Mouse (Mus musculus) hindbrain, embryonic 16.5 days (tissue): ENCODE results near the gene Hoxc8. TPM values are rescaled to one million over a fixed set of nuclear protein-coding genes. Genes with fewer than 3 reads are reported as not detected.

Experiments
- ATAC-seq: fragments of 200-750 bp; cut with Nextera tagmentation; 2 replicates; pipeline ENCODE4 v1.8.0; 2017; ENCODE audit warnings: moderate TSS enrichment, moderate library complexity
- H3K27ac ChIP-seq: fragments of 300-500 bp; sonication (generic); 2 replicates; pipeline ENCODE4 v1.5.1; 2014; ENCODE audit warnings: low read depth, mild to moderate bottlenecking, control low read depth, low read length, moderate library complexity
- H3K27me3 ChIP-seq: fragments of 300-500 bp; sonication (generic); replicated peaks from 2 replicates; pipeline ENCODE4 v1.6.1; 2014; ENCODE audit warnings: low read length; ENCODE audit not compliant: control insufficient read depth, insufficient read depth
- H3K36me3 ChIP-seq: fragments of 300-500 bp; sonication (generic); 2 replicates; pipeline ENCODE4 v1.6.1; 2014; ENCODE audit warnings: mild to moderate bottlenecking, low read length, moderate library complexity, mixed read lengths; ENCODE audit not compliant: control insufficient read depth, insufficient read depth
- H3K4me1 ChIP-seq: fragments of 300-500 bp; sonication (generic); 2 replicates; pipeline ENCODE4 v1.6.1; 2014; ENCODE audit warnings: low read depth, low read length; ENCODE audit not compliant: control insufficient read depth, insufficient read depth
- H3K4me2 ChIP-seq: fragments of 300-500 bp; sonication (generic); 2 replicates; pipeline ENCODE4 v1.6.1; 2014; ENCODE audit warnings: mild to moderate bottlenecking, low read length, control low read depth, moderate library complexity
- H3K4me3 ChIP-seq: fragments of 300-500 bp; sonication (generic); 2 replicates; pipeline ENCODE4 v1.5.1; 2014; ENCODE audit warnings: mild to moderate bottlenecking, low read length, control low read depth, moderate library complexity
- H3K9ac ChIP-seq: fragments of 300-500 bp; sonication (generic); 2 replicates; pipeline ENCODE4 v1.6.1; 2014; ENCODE audit warnings: low read depth, mild to moderate bottlenecking, control low read depth, low read length, moderate library complexity
- H3K9me3 ChIP-seq: fragments of 300-500 bp; sonication (generic); 2 replicates; pipeline ENCODE4 v1.6.1; 2014; ENCODE audit warnings: mild to moderate bottlenecking, low read length, moderate library complexity; ENCODE audit not compliant: control insufficient read depth
- WGBS: fragments of 180-500 bp; shearing (Covaris S2); extraction: QIAGEN DNeasy Blood & Tissue Kit; methylation state at CpG from one replicate; pipeline ENCODE4 v1.1.7; 2014; 5-methylcytosine and 5-hydroxymethylcytosine counted together
- polyA plus RNA-seq: library from polyadenylated mRNA; unstranded; fragments of >200 nt; fragmentation: Nextera tagmentation; extraction: Ambion mirVana; gene quantifications from 2 replicates; pipeline ENCODE4 v1.2.1, GENCODE M21; 2015

The Hoxc8 gene
- polyA plus RNA-seq, 1 experiment from 2014 or later: 3.2 TPM

DNA sequence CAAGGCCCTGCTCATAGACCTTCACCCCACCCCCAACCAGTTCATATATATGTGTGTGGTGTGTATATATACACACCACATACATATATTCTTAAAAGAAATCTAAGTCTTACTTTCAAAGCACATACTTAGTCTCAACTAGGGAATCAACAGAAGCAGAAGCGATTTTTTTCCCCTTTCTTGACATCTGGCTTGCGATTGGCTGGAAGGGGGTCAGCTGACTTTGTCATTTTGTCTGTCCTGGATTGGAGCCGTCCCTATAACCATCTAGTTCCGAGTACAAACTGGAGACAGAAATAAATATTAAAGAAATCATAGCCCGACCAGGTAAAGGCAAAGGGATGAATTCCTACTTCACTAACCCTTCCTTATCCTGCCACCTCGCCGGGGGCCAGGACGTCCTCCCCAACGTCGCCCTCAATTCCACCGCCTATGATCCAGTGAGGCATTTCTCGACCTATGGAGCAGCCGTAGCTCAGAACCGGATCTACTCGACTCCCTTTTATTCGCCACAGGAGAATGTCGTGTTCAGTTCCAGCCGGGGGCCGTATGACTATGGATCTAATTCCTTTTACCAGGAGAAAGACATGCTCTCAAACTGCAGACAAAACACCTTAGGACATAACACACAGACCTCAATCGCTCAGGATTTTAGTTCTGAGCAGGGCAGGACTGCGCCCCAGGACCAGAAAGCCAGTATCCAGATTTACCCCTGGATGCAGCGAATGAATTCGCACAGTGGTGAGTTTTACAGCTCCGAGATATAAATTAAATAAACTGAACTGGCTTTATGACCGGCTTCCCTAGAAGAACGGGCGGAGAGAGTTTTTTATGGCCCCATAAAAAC, 19.1 kb downstream of the Hoxc8 start:
- peak overlapping the region; percentile 26 for H3K4me3 ChIP-seq
- H3K9ac ChIP-seq: no peak overlapping the region
- H3K36me3 ChIP-seq: no peaks in the 10 kb centered on the region
- 2% methylated on average over 27 of the region's 27 CpGs for WGBS
- no peak for ATAC-seq
- no peak overlapping the region for H3K27ac ChIP-seq
- peaks cover 73% of the 10 kb centered on the region for H3K27me3 ChIP-seq
- peaks cover 3% of the 10 kb centered on the region for H3K4me1 ChIP-seq
- no peaks in the 10 kb centered on the region for H3K9me3 ChIP-seq
- peak overlapping the region; percentile 40 for H3K4me2 ChIP-seq

DNA sequence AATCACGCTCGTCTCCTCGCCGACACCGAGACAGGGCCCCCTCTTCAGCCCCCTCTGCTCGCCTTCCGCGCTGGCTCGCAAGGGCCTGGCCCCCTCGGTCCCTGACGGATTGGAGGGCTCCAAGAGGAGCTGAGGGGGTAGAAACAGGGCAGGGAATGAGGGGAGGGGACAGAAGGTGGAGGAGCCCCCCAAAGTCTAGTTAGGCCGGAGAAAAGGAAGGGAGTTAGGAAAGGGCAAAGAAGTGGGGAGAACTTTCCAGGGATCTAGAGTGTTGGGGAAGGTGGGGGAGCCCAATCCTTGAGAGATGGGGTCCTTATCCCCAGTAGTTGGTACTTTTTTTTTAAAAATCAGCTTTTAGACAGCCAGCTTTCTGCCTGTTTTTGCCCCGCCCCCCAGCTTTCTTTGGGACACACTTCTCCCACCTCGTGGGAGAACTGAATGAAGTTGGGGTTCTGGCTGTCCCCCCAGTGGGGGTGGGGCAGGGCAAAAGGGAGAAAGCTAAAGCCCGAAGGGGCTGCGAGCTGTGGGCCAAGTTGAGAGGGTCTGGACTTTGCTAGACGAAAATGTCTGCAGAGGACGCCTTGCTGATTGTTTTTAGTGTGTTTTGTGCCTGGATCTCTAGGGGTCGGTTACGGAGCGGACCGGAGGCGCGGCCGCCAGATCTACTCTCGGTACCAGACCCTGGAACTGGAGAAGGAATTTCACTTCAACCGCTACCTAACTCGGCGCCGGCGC, 19.9 kb downstream of the Hoxc8 start:
- Histone ChIP-seq H3K9me3 (no peaks in the 10 kb centered on the region), H3K9ac (peak overlapping the region; percentile 23; the same call in 1 of the 2 replicates), H3K27ac (peak overlapping the region; percentile 41; the same call in 1 of the 2 replicates), H3K27me3 (peaks cover 66% of the 10 kb centered on the region), H3K4me3 (peak overlapping the region; percentile 26), H3K4me2 (peak overlapping the region; percentile 37), H3K4me1 (peaks cover 3% of the 10 kb centered on the region), H3K36me3 (no peaks in the 10 kb centered on the region)
- no peak for ATAC-seq
- 3% methylated on average over 31 of the region's 31 CpGs for WGBS

DNA sequence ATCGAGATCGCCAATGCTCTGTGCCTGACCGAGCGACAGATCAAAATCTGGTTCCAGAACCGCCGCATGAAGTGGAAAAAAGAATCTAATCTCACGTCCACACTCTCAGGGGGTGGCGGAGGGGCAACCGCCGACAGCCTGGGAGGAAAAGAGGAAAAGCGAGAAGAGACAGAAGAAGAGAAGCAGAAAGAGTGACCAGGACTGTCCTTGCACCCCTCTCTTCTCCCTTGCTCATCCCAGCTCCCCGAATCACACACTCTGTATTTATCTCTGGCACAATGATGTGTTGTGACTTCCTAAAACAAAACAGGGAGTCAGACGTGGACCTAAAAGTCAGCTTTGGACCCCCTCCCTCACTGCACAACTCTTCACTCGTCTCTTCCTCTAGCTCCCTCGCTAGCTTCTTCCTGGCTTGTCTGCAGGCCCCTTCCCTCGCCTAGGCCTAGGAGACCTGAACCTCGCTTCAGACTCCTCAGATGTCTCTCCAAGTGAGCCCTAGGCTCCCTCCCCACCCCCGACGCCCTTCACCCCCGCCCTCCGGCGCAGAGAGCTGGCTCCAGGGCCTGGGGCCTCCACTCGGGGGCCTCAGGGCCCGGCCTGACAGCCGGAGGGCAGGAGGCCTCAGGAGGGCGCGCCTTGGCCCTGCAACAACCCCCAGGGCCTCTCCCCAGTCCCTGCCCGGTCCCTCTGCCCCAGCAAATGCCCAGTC, 20.6 kb downstream of the Hoxc8 start:
- Histone ChIP-seq H3K4me3 (peak overlapping the region; percentile 6), H3K4me2 (peak overlapping the region; percentile 37), H3K9me3 (no peaks in the 10 kb centered on the region), H3K27ac (no peak overlapping the region), H3K36me3 (no peaks in the 10 kb centered on the region), H3K27me3 (peaks cover 66% of the 10 kb centered on the region), H3K4me1 (peaks cover 3% of the 10 kb centered on the region), H3K9ac (peak overlapping the region; percentile 9; the same call in 1 of the 2 replicates)
- 3% methylated on average over 28 of the region's 28 CpGs for WGBS
- no peak for ATAC-seq

DNA sequence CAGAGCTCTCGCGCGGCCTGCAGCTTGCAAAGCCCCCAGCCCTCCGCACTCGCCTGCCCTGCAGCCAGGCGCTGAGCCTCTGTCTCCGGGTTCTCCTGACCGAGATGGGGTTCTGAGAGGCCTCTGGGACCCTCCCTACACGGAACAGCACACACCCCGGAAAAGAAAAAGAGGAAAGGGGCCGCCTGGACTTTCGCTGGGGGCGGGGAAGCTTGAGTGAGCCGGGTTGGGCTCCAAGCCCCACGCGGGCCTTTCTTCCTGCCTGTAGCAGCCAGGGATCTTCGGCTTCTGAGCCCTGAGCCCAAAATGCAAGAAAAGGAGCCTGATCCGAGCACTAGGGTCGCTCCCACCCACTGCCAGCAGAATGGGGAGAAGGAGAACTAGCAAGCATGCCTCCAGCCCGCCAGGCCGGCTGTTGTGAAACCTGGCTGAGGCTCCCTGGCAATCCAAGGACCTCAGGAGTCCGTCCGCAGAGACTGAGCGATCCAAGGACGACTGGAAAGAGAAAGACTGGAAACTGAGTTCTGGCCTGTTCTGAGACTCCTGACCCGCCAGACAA, 21.6 kb downstream of the Hoxc8 start:
- WGBS: 11% methylated on average over 25 of the region's 26 CpGs
- Histone ChIP-seq H3K4me3 (0 out of 2 replicates have a peak overlapping the region, but pooled peaks have one; percentile 17), H3K4me2 (peak overlapping the region; percentile 35), H3K9ac (peak overlapping the region; percentile 23; the same call in 1 of the 2 replicates), H3K36me3 (no peaks in the 10 kb centered on the region), H3K27me3 (peaks cover 65% of the 10 kb centered on the region), H3K9me3 (no peaks in the 10 kb centered on the region), H3K27ac (no peak overlapping the region), H3K4me1 (peaks cover 3% of the 10 kb centered on the region)
- ATAC-seq: no peak

DNA sequence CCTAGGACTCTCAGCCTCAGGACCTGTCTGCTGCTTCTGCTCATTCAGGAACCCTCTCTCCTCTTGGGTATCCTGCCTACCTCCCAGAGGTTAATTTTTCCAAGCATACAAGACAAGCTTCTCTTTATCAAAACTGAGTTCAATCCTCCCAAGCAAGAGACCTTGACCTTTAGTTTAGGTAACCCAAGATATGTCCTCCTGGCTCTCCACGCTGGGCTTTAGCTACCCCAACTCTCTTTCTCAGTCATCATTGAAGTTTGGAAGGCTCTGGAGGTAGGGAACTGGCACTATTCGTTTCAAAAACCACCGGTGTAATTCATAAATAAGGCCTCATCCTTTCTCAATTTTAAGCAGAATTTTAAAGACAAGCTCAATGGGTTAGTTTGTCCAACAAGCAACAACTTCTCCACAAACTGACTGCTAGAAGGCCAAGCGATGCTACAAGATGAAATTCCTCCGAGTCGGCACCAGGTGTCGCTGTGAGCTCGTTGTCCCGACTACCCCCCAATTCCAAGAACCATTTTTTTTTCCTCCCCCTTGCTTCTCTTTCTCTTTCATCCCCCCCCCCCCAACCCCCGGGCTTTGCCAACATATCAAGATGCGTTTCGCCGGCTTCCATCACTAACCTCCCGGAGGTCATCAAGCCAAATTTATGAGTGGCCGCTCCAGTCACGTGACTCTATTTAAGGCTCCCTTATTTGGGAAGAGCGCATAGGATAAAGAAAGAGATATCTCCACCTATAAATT, 23.0 kb downstream of the Hoxc8 start:
- no peaks in the 10 kb centered on the region for H3K9me3 ChIP-seq
- no peak overlapping the region for H3K9ac ChIP-seq
- WGBS: 4% methylated on average over 17 of the region's 17 CpGs
- ATAC-seq: peak; percentile 29
- H3K4me1 ChIP-seq: peaks cover 3% of the 10 kb centered on the region
- peak overlapping the region; percentile 41 for H3K4me3 ChIP-seq
- peak overlapping the region; percentile 62 for H3K4me2 ChIP-seq
- H3K36me3 ChIP-seq: no peaks in the 10 kb centered on the region
- H3K27me3 ChIP-seq: peaks cover 64% of the 10 kb centered on the region
- H3K27ac ChIP-seq: no peak overlapping the region; the same call in 1 of the 2 replicates

DNA sequence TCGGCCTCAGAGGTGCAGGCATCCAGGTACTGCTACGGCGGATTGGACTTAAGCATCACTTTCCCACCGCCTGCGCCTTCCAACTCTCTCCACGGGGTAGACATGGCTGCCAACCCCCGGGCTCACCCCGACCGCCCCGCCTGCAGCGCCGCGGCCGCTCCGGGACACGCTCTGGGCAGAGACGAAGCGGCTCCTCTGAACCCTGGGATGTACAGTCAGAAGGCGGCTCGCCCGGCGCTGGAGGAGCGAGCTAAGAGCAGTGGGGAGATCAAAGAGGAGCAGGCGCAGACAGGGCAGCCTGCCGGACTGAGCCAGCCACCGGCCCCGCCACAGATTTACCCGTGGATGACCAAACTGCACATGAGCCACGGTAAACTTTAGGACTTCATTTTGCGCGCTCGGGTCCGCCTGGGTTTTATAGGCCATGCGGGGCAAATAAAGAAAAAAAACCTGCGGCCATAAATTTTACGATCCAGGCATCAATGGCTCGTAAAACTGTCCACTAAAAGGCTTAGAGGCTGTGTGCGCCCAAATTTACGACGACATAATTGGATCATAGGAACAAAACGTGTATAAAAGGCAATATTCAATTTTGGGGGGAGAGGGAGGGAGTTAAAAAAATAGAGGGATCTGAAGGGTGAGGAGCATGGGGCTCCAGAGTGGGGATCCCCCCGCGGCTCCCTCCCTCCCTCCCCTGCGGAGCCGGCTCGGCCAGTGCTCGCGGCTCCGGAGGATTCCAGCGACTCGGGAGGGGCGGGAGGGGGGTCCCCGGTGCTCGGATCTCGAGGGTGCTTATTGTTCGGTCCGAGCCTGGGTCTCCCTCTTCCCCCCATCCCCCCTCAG, 24.0 kb downstream of the Hoxc8 start:
- no peaks in the 10 kb centered on the region for H3K9me3 ChIP-seq
- ATAC-seq: peak; percentile 70
- peak overlapping the region; percentile 66 for H3K9ac ChIP-seq
- H3K27ac ChIP-seq: peak overlapping the region; percentile 73
- peak overlapping the region; percentile 62 for H3K4me2 ChIP-seq
- H3K4me1 ChIP-seq: peaks cover 3% of the 10 kb centered on the region
- no peaks in the 10 kb centered on the region for H3K36me3 ChIP-seq
- WGBS: 1% methylated on average over 51 of the region's 57 CpGs
- peaks cover 65% of the 10 kb centered on the region for H3K27me3 ChIP-seq
- H3K4me3 ChIP-seq: peak overlapping the region; percentile 41

DNA sequence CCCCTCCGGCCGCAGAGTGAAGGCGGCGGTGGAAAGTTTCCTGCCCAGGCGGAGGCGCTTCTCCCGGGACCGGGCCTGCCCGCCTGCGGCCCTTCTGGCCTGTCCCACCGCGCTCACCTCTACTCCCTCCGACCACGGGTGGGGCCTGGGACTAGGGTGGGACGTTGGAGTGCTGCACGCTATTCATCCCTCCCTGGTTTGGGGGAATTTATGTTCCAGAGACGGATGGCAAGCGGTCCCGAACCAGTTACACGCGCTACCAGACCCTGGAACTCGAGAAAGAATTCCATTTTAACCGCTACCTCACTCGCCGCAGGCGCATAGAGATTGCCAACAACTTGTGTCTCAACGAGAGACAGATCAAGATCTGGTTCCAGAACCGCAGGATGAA, 24.6 kb downstream of the Hoxc8 start:
- H3K4me2 ChIP-seq: peak overlapping the region; percentile 62
- ATAC-seq: 0 out of 2 replicates have a peak, but pooled peaks have one; percentile 9

More for the DNA sequence above, 24.6 kb downstream of the Hoxc8 start:
- peak overlapping the region; percentile 66 for H3K9ac ChIP-seq
- H3K4me3 ChIP-seq: peak overlapping the region; percentile 41
- H3K27me3 ChIP-seq: peaks cover 68% of the 10 kb centered on the region
- H3K9me3 ChIP-seq: no peaks in the 10 kb centered on the region
- H3K36me3 ChIP-seq: no peaks in the 10 kb centered on the region
- 1% methylated on average over 28 of the region's 28 CpGs for WGBS
- peaks cover 3% of the 10 kb centered on the region for H3K4me1 ChIP-seq
- H3K27ac ChIP-seq: peak overlapping the region; percentile 73
